Mouse (Mus musculus) heart, postnatal 0 days (tissue): Measurements from ENCODE around the gene Rbms3. TPM values are rescaled to one million over a fixed set of nuclear protein-coding genes. Genes with fewer than 3 reads are reported as not detected.
A peak's percentile ranks its signal among the peaks of the same experiment; 100 is the strongest.

Experiments used
- ATAC-seq: fragments of 200-750 bp; cut with Nextera tagmentation; 2 replicates; pipeline ENCODE4 v1.8.0; 2017; ENCODE audit warnings: low read depth, moderate number of reproducible peaks, moderate library complexity; ENCODE audit not compliant: insufficient read depth
- DNase-seq: peaks from one replicate; pipeline ENCODE4 v3.0.0-alpha.2; 2016; ENCODE audit warnings: low spot score
- H3K27ac ChIP-seq: fragments of 300-500 bp; sonication (generic); 2 replicates; pipeline ENCODE4 v1.5.1; 2014; ENCODE audit warnings: low read depth, mild to moderate bottlenecking
- H3K27me3 ChIP-seq: fragments of 300-500 bp; sonication (generic); 2 replicates; pipeline ENCODE4 v1.6.1; 2014; ENCODE audit warnings: low read length, mixed read lengths; ENCODE audit not compliant: control insufficient read depth, insufficient read depth
- H3K36me3 ChIP-seq: fragments of 300-500 bp; sonication (generic); replicated peaks from 2 replicates; pipeline ENCODE4 v1.6.1; 2014; ENCODE audit warnings: low read length, mixed read lengths; ENCODE audit not compliant: control insufficient read depth, insufficient read depth
- H3K4me1 ChIP-seq: fragments of 300-500 bp; sonication (generic); 2 replicates; pipeline ENCODE4 v1.6.1; 2014; ENCODE audit warnings: antibody characterized with exemption; ENCODE audit not compliant: control insufficient read depth, insufficient read depth
- H3K4me2 ChIP-seq: fragments of 300-500 bp; sonication (generic); 2 replicates; pipeline ENCODE4 v1.6.1; 2014; ENCODE audit warnings: low read depth, mild to moderate bottlenecking, low read length, moderate library complexity
- H3K4me3 ChIP-seq: fragments of 300-500 bp; sonication (generic); 2 replicates; pipeline ENCODE4 v1.5.1; 2014; ENCODE audit warnings: low read depth, low read length
- H3K9ac ChIP-seq: fragments of 300-500 bp; sonication (generic); replicated peaks from 2 replicates; pipeline ENCODE4 v1.6.1; 2014; ENCODE audit warnings: low read depth, low read length, mixed read lengths
- H3K9me3 ChIP-seq: fragments of 300-500 bp; sonication (generic); replicated peaks from 2 replicates; pipeline ENCODE4 v1.6.1; 2016; ENCODE audit warnings: low read length; ENCODE audit not compliant: control insufficient read depth
- CTCF ChIP-seq: IDR thresholded peaks from 2 replicates; pipeline ENCODE4 v1.5.1; 2016; ENCODE audit warnings: antibody characterized with exemption, control low read depth, low read depth
- EP300 ChIP-seq: IDR thresholded peaks from 2 replicates; pipeline ENCODE4 v1.6.1; 2016; ENCODE audit warnings: antibody characterized with exemption, low read depth
- WGBS: fragments of 180-500 bp; shearing (Covaris S2); extraction: QIAGEN DNeasy Blood & Tissue Kit; methylation state at CpG from one replicate; pipeline ENCODE4 v1.1.7; 2014; 5-methylcytosine and 5-hydroxymethylcytosine counted together
- polyA plus RNA-seq: library from polyadenylated mRNA; unstranded; fragments of >200 nt; fragmentation: Nextera tagmentation; extraction: Ambion mirVana; gene quantifications from 2 replicates; pipeline ENCODE4 v1.2.1, GENCODE M21; 2015
- total RNA-seq: library from RNA; depleted of rRNA; stranded (reverse); fragments of >200 nt; gene quantifications from 2 replicates; pipeline ENCODE4 v1.2.3, GENCODE M21; 2014; ENCODE audit warnings: low replicate concordance

Gene Rbms3
- total and polyA plus RNA-seq, 2 experiments from 2014 or later = 18.2 to 75.3 TPM

GRCm38 (mm10) chr9:117317251-117317650 is 312.5 kb downstream of the Rbms3 start:
- Histone ChIP-seq H3K27me3 (no peaks in the 10 kb centered on the region), H3K9me3 (0 out of 2 replicates have a peak, but pooled peaks cover 3% of the 10 kb centered on the region), H3K4me1 (no peaks in the 10 kb centered on the region), H3K9ac (no peak overlapping the region), H3K4me2 (no peak overlapping the region), H3K36me3 (no peaks in the 10 kb centered on the region), H3K27ac (no peak overlapping the region), H3K4me3 (no peak overlapping the region)
- TF ChIP-seq EP300 (no peak), CTCF (no peak)
- ATAC-seq (no peak), DNase-seq (no peak)
- 80% methylated on average over 7 of the region's 7 CpGs for WGBS

GRCm38 (mm10) chr9:117313642-117314041 is 316.1 kb downstream of the Rbms3 start:
- DNase-seq (no peak), ATAC-seq (no peak)
- WGBS = 89% methylated on average over 11 of the region's 11 CpGs
- H3K4me1 ChIP-seq = no peaks in the 10 kb centered on the region
- no peaks in the 10 kb centered on the region for H3K36me3 ChIP-seq
- 0 out of 2 replicates have a peak, but pooled peaks cover 3% of the 10 kb centered on the region for H3K9me3 ChIP-seq
- no peak overlapping the region for H3K4me3 ChIP-seq
- H3K27me3 ChIP-seq = no peaks in the 10 kb centered on the region
- H3K9ac ChIP-seq = no peak overlapping the region
- no peak overlapping the region for H3K27ac ChIP-seq
- no peak for TF ChIP-seq EP300
- TF ChIP-seq CTCF = no peak
- no peak overlapping the region for H3K4me2 ChIP-seq

DNA sequence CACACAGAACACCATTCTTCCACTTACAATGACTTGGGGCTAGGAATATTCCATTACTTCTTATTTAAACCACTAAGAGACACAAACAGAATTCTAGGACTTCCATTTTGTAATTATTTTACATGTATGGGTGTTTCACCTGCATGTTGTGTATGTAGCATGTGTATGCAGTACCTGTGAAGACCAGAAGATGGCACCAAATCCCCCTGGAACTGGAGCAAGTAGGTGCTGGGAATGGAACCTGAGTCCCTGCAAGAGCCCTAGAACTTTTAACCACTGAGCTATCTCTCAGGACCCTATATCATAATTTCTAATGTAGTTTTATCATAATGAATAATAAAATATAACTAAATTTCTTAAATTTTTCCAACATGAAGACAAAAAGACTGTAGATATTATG is 319.9 kb downstream of the Rbms3 start:
- ATAC-seq = no peak
- H3K4me3 ChIP-seq = no peak overlapping the region

GRCm38 (mm10) chr9:117298991-117299390 is 330.7 kb downstream of the Rbms3 start:
- no peaks in the 10 kb centered on the region for H3K36me3 ChIP-seq
- ATAC-seq (no peak), DNase-seq (no peak)
- 79% methylated on average over 7 of the region's 7 CpGs for WGBS
- H3K27ac ChIP-seq = no peak overlapping the region
- TF ChIP-seq EP300 (no peak), CTCF (no peak)
- H3K4me2 ChIP-seq = no peak overlapping the region
- H3K4me1 ChIP-seq = no peaks in the 10 kb centered on the region
- H3K4me3 ChIP-seq = no peak overlapping the region
- H3K27me3 ChIP-seq = no peaks in the 10 kb centered on the region
- no peaks in the 10 kb centered on the region for H3K9me3 ChIP-seq
- H3K9ac ChIP-seq = no peak overlapping the region

More for the DNA sequence above, 319.9 kb downstream of the Rbms3 start:
- Histone ChIP-seq H3K4me2 (no peak overlapping the region), H3K27ac (no peak overlapping the region), H3K9ac (no peak overlapping the region), H3K9me3 (no peaks in the 10 kb centered on the region), H3K36me3 (no peaks in the 10 kb centered on the region), H3K27me3 (no peaks in the 10 kb centered on the region), H3K4me1 (no peaks in the 10 kb centered on the region)
- TF ChIP-seq EP300 (no peak), CTCF (peak; percentile 12; the same call in 1 of the 2 replicates)
- DNase-seq = no peak

DNA sequence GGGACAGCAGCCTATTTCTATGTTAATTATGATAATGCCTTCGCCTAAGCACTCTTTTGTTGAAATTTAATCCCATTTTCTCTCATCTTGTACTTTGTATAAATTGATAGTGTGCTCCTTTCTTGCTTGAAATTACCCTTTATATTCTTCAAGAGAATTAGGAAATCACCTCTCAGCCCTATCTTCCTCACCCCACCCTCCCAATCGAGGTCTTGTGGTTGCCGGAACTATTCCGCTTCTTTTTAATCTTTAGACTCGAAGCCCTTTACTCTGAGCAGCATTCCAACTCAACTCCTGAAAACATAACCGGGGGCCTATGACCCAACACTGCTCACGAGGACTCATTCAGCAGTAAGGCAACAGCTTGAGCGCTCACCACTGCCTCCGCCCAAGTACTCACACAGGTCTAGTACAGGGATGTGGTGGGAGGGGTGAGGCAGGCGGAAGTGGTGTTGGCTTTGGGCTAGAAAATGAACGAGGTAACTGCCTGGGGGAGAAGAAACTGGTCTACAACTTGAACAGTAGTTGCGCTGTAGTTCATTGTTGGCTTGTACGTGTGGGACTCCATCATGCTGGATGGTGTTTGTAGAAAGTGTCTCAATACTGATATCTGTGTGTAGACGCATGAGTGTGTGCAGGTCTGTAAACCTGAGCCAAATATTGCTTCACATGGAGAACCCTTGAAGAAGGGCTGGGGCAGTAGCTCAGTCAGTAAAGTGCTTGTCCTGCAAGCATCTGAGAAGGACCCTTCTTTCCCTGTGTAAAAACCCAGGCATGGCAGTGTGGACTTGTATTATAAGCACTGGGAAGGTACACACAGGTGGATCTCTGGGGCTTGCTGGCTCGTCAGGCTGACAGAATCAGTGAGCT is 331.8 kb downstream of the Rbms3 start:
- no peak for ATAC-seq
- no peak for TF ChIP-seq CTCF
- TF ChIP-seq EP300 = no peak
- Histone ChIP-seq H3K4me2 (no peak overlapping the region), H3K4me1 (no peaks in the 10 kb centered on the region), H3K9ac (no peak overlapping the region), H3K27me3 (no peaks in the 10 kb centered on the region), H3K9me3 (no peaks in the 10 kb centered on the region), H3K27ac (no peak overlapping the region), H3K36me3 (no peaks in the 10 kb centered on the region), H3K4me3 (no peak overlapping the region)
- WGBS = 53% methylated on average over 15 of the region's 15 CpGs
- DNase-seq = no peak
